Mouse (Mus musculus): ENCODE measurements around the gene Hic1. TPM values are rescaled to one million over a fixed set of nuclear protein-coding genes. Genes with fewer than 3 reads are reported as not detected.
A peak's percentile ranks its signal among the peaks of the same experiment; 100 is the strongest.

Hic1 gene
- total RNA-seq, 1 experiment from 2014 or later, result 17.0 TPM

DNA sequence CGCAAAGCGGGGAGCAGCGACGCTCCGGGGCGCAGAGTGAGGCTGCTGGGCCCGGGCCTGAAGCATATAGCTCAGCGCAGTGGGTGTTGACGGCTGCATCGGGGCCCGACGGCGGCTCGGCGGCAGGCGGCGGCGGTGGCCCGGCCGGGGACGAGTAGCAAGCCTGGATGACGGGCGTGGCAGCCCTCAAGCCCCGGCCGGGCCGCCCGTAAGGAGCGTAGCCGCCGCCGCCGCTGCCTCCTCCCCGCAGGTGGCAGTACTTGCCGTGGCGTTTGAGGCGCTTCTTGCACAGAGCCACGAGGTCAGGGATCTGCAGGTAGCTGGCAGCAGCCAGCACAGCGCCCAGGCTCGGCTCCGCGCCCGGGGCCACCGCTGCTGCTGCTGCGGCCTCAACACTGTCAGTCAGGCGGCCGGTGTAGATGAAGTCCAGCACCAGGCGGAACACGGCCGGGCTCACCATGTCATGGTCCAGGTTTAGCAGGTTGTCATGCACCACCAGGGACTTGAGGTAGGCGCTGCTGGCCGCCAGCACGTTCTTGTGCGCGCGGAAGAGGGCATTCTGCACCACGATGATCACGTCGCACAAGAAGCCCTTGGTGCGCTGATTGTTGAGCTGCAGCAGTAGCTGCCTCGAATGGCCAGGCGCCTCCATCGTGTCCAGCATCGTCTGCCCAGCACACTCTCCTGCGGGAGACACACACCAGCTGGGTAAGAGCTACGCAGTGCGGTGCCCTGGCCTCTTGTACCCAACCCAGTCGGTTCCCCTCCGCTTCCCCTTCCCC, 2.3 kb downstream of the Hic1 start:
- DNase-seq, result peak; percentile 49

DNA sequence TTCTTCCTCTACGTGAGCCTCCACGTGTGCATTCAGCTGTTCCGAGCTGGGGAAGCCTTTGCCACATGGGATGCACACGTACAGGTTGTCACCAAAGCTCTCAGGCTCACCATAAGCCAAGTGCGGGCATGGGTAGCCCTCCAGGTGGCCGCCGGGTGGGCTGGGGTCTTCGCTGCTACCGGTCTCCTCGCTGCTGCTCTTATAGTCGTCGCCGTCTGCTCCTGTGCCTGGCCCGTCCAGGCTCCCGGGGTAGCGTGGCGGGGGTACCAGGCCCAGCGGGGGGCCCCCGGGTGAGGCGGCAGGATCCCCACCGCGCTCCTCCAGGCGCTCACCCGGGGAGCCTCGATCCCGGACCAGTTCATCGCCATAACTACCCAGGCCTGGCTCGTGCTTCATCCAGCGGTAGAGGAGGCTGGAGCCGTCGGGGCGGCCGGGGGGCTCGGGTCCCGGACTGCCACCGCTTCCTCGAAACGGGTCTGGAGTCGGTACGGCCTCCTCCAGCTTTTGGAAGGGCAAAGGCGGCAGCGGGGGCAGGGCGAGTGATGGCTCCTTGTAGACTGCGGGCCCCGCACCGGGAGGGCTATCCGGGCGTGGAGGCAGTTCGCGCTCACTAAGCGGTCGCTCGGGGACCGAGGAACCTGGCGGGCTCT, 3.0 kb downstream of the Hic1 start:
- DNase-seq, result no peak

DNA sequence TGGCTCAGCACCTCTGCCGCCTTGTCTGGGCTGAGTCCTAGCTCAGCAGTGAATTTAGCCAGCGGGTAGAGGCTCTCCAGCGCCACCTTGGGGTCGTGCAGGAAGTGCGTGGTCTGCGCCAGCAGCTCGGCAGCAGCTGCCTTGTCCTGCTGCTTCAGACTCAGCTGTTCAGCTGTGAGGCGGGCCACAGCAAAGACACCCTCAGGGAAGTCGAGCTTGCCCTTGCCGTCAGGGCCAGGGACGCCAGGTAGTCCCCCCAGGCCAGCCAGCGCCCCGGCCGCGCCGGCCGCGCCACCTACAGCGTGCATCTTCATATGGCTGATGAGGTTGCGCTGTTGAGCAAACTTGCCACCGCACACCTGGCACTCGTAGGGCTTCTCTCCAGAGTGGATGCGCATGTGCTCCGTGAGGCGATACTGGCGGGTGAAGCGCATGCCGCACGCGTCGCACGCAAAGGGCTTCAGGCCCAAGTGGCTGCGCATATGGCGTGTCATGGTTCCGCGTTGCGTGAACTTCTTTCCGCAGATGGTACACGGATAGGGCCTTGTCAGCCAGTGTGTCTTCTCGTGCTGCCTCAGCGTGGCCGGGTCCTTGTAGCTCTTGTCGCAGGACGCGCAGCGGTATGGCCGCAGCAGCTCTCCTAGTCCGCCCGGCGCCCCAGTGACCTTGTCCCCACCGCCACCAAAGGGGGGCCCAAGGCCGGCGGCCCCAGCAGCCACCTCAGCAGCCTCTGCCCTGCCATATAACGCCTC, 3.7 kb downstream of the Hic1 start:
- peak; percentile 85 for DNase-seq

DNA sequence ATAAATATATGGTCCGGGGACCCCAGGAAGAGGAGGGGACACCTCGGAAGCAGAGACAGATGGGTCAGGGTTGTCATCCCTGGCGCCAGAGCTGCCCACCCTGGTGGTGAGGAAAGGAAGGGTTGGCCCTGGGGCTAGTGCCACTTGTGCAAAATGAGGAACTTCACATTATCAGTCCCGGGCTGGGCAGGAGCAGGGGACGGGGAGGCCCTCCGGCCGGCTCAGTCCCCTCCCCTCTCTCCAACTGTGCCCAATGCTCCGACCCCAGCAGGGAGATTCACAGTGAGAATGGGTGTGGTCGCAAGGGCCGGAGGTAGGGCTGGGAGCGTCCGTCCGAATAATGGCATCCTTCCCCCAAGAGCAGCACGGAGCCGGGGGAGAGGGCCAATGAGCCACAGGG, 4.6 kb downstream of the Hic1 start:
- no peak for DNase-seq

DNA sequence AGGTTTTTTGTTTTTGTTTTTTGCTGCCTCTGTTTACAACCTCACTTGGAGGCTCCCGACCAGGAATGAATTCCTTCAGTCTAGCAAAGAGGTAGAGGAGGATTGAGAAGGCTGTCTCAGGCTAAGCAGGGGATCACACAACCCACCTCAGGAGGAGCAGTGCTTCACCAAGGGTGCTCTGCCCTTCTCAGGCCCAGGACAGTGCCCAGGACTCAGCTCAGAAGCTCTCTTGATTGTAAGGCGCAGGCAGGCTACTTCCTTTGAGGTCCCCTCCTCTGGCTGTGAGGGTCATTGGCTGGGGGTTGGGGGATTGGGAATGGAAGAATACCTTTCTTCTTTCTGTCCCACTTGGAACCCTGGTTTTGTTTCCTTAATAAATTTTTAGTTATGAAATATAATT, 5.3 kb downstream of the Hic1 start:
- no peak for DNase-seq

DNA sequence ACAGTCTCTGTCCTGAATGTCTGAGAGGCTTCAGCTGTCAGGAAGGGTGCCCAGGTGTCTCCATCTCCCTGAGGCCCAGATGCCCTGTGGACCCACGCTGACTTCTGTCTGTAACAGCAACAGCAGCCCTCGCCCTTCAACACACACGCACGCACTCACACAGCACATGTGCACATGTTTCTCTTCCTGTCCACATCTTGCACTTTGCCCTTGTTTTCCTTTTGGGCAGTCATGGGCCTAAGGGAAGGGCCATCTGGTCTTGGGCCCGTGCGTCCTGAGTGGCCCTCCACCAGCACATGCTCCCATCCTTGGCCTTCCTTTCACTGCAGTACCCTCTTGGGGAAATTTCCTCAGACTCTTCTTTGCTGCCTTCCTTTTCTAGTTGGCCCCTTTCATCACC, 5.9 kb downstream of the Hic1 start:
- DNase-seq, result no peak

DNA sequence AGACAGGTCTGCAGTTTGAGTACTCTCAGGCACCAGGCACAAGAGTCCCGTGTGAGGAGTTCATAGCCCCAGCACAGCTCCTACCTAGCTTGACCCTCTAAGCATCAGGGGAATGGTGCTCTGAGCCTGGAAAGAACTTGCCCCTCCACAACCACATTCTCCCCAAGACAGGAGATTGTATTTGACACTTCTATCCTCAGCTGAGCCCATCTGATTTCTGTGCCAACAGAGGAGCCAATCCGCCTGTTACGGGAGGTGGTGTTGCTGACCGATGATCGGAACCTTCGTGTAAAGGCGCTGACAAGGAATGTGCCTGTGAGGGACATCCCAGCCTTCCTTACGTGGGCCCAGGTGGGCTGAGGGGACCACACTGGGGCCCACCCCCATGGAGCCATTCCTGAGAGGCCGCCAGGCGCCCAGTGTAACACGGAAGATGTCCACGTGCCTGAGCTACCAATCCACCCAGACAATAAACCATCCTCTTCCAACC, 6.7 kb downstream of the Hic1 start:
- DNase-seq, result no peak

DNA sequence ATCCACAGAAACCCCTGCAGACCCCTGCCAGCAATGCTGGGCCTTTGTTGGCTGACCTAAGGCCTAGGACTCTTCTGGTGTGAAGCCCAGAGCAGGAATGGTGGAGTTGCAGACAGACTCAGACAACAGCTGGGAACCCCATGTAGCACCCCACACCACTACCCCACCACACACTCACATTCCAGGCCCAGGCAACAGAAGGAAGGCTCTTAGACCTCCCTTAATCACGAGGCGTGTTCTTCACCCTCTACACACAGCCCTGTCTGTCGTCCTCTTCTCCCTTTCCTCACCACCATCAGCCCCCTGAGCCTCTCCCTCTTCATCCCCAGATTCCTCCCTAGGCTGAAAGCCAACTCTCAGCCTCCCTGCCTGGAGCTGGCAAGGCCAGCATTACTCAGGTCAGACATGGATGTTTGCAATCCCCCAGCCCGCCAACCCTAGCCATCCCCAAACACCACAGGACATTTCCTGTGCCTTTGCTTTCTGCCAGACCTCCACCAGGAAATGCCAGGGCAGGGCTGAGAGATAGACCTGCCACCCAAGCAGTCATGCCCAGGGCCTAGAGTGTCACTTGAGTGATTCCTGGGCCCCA, 7.8 kb downstream of the Hic1 start:
- DNase-seq, result no peak

DNA sequence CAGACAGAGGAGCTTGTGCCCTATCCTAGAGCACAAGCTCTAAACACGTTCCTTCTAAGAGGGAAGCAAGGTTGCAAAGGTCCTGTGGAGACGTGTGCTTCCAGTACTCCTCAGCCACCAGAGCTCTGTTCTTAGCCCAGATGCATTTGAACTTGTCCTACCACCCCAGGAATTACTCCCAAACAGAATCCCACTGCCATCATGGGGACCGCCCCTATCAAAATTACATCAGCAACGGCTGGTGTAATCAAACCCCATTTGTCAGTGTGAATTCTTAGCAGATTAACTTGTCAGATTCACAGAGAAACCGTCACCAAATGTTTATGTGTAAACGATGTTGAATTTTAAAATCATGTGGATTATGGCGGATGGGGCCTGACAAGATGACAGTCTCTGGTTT, 8.4 kb downstream of the Hic1 start:
- no peak for DNase-seq

DNA sequence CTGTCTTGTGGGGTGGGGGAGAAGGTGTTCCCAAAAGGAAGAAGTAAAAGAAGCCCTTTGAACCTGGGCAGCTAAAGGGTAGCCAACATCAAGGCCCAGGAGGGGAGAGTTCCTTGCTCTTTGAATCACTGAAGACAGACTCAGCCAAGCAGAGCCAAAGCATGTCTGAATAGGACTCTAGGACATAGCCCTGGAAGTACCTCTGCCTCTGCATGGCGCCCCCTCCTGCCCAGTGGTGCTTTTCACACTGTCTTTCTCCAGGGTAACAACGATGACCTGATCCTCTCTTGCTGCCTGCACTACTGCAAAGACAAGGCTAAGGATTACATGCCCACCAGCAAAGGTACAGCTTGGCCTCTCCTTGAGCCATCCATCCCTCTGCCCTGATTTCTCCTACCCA, 9.8 kb downstream of the Hic1 start:
- peak; percentile 77 for DNase-seq

DNA sequence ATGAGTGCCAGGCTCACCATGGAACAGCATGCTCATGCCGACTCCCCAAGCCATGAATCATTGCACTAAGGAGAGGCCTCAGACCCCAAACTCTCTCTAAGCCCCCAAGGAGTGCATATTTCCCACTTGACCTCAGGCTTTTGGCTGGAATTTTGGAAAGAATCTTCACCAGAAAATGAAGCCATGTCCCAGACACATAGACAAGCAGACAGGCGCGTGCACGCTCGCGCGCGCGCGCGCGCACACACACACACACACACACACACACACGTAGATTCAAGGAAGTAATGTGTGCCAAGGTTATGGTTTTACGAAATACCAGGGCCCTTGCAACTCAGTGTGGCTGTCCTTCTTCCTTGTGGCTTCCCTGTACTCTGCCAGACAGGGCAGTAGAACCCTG, 10.9 kb downstream of the Hic1 start:
- peak; percentile 48 for DNase-seq

DNA sequence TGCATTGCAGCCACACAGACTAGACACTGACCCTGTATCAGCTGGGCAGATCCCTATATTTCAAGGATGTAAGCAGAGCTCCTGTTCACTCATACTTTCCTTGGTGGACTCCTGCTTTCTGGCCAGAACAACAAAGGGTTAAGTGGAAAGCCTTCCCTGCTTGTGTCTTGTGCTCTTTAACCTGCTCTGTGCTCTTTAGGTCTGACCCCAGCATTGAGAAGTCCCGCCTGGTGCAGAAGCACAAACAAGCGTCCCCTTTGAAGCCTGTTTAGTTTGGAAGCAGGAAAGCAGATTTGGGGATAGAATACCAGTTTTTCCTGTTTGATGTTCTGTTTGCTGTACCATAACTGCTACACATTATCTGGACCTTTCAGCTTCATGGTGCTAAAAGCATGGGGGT, 11.4 kb downstream of the Hic1 start:
- no peak for DNase-seq

DNA sequence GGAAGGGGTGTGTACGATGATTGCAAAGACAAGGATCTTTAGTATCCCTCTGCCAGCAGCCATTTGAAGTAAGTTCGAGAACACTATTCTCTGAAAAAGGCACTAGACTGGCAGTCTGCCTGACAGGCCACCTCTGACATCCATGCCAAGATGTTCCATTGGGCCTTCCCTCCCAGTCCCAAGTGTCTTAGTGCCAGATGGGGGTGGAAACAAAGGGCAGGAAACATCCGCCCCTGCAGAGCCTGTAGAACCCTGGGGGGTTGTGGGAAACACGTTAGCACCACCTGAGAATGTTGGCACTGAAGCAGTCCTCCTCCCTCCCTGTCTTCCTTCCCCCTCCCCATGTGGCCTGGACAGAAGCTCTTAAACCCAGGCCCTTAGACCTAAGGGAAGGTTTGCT, 12.3 kb downstream of the Hic1 start:
- DNase-seq, result no peak

DNA sequence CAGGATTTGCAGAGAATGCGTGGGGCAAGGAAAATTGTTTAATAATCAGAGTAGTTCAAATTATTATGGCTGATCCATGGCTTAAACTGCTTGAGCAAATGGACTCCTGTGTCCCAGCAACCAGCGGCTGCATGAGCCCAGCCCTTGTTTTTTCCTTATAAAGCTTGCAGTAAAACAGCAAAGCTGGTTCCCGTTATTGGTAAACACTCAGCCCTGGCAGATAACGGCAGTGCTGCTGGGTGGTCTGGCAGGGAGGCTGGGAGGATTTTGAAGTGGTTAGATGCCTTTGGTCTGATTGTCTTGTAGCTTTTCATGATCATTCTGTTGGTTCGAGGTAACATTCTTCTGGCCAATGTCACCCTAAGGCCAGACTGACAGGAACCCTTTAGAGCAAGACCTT, 12.9 kb downstream of the Hic1 start:
- no peak for DNase-seq

DNA sequence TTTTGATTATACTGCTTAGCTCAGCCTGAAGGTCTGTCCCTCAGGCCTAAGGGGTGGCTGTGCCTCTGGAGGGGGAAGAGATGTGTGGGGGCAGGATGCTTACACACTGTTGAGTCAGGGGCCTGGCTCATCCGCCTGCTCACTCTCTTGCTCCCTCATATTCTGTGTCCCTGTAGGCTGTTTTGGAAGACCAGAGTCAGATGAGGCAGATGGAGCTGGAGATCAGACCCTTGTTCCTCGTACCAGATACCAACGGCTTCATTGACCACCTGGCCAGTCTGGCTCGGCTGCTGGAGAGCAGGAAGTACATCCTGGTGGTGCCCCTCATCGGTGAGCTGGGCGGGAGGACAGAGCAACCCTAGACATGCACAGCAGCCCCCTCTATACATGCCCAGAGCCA, 13.3 kb downstream of the Hic1 start:
- no peak for DNase-seq

DNA sequence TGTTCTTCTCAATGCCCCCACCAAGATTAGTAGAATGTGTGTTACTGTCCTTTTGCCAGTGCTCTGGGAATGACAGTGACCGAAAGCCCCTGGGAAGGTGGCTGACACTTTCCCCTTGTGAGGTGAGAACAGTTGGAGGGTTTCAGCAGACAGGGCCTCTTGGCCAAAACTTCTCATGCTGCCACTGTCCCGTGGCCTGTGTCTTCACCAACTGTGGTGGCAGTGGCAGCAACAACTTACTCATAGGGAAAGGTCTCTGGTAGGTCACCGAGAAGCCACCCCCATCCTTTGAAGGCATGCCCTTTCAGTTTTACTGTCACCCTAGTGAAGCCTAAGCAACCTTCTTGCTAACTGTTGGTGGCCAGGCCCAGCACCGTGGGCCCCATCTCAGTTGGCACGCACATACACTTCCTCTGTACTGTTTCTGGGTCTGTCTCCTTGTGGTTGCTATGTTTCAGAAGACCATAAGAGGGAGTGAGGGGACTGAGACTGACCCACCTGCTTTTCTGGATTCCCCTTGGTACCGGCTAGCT, 15.2 kb downstream of the Hic1 start:
- DNase-seq, result no peak

DNA sequence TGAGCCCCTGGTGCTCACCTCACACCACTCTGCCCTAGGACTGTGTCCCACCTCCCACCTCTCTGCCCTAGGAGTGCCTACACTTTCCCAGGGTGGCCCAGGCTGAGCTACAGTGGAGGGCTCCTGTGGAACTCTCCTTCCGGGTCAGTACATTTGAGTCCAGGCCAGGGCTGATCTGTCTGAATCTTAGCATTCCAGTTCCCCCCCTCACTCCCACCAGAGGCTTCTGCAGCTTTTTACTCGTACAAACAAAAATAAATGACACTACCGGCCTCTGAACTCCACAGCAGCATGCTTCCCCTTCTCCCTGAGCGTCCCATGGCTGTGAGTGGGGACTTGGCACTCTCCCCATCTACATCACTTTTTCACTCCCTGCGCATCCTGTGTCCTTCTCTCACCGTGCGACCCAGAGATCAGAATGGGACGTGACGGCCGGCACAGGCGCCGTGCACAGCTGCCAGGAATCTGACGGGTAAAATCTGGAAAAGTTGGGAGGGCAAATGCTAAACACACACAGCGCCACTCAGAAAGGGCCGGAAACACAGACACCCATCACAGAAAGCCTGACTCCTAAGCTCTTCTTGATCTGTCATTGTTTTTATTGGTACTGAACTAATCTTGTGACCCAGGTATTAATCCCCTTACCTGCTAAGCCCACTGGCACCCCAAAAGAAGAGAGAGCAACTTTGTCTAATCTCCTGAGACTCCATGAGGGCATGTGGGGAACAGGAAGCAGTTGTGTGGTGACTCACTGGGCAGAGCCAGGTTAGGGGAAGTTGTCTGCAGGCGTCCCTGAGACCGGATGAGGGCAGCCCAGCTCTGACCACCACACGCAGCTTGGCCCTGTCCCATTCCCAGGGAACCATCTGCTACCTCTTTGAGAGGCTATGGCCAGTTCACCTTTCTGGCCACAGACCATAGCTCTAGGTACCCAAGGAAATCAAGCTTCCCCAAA, 16.4 kb downstream of the Hic1 start:
- DNase-seq, result no peak

DNA sequence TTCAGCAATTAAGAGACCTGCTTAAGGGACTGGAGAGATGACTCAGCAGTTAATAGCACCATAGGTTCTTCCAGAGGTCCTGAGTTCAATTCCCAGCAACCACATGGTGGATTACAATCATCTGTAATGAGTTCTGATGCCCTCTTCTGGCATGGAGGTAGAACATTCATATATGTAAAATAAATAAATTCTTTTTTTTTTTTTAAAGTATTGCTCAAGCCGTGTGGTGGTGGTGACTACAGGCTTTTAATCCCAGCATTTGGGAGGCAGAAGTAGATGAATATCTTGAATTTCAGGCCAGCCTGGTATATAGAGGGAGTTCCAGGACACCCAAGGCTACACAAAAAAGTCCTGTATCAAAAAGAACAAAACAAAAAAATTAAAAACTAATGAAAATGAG, 19.0 kb downstream of the Hic1 start:
- DNase-seq, result no peak

DNA sequence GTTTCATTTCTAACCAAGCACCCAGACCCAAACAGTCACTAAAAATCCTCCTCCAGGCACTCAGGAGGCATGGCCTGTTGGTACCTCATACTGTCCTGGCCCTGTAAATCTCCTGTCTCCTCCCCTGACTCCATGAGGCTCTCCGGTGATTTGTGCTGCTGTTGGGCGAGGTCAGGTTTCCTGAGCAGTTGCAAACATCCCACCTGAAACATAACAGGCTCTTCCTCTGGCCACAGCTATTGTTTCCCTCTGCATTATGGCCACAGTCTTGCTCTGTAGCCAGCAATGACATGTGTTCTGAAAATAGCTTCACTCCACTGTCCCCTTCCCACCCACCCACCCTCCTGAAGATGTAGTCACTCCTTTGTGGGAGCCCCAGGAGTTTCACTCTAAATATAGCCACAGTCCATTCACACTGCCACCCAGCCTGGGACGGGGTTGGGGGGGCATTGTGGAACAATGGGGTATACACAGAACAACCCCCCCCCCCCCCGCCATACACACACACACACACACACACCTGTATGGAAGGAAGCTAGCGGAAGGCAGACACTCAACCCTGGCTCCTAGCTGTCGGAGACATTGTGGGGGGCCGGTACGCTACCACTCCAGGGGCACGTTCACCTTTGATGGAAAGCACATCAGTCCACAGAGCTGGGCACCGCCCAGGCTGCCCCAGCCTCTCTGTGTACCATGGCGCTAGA, 20.8 kb downstream of the Hic1 start:
- DNase-seq, result no peak

DNA sequence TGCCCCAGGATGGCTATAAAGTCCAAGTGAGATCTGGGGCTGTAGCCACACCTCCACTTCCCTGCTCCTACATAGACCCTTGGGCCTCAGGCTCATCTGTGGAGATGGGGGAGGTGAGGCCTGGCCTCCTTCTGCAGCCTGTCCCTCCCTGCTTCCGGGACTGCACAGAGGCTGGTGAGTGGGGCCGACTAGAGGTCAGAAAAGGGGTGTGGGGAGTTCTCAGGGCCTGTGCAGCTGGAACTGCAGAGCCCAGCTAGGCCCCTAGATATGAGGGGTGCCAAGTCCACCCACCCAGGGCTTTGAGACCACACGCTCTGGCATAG, 21.5 kb downstream of the Hic1 start:
- no peak for DNase-seq

Measured in adrenal gland, postnatal 14 days (tissue).